Mouse (Mus musculus) right cerebral cortex, postnatal 36 days (tissue): ENCODE measurements around the gene C130074G19Rik.

Experiments used
- DNase-seq, 2 experiments: peaks; one replicate each; pipeline ENCODE4 v3.0.0; 2022; ENCODE audit warnings: low spot score in 2 of 2, mixed read lengths in 1 of 2

C130074G19Rik gene

DNA sequence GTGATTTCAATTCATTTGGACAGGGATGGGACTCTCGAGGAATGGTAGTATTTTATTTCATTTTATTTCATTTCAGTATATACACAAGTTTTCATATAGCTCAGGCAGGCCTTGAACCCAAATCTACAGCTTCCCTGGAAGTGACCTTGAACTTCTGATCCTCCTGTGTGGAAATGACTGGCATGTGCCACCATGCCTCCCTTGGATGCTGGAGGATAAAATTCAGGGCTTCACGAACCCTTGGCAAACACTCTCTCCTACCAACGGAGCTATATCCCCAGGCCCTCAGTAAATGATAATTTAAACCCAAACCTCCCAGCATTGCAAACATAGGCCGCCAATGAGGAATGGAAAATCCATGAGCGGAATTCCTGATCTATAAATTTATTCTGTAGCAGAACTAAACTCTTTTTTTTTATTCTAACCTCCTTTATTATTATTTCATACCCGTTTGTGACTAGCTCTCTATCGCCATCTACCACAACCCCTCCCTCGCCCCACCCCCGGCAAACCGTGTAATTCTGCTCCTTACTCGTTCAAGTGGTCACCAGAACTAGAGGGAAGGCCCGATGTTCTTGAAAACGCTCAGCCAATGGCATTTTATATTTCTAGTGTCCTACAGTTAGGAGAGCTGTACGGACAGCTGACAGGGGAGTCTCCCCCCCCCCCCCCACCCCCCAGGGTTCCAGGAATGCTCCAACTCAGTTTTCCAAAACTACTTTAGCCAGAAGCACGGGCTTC, 38.5 kb downstream of the C130074G19Rik start:
- DNase-seq: no peak

DNA sequence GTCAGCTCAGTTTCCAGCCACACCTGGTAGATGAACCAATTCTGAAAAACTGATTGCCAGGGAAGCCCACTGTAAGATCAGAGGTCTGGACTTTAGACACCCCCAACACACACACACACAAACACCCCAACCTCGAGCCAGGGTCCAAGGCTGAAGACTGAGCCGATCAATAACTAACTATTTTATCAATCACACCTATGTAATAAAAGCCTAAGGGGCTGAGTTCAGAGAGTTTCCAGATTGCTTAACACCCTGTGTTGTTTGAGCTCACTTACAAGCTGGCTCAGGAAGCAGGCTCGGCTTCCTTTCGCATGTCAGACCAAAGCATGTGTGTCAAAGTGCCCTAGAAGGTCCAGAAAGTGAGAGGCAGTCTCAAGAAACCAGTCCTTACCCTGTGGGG, 45.4 kb downstream of the C130074G19Rik start:
- no peak for DNase-seq

DNA sequence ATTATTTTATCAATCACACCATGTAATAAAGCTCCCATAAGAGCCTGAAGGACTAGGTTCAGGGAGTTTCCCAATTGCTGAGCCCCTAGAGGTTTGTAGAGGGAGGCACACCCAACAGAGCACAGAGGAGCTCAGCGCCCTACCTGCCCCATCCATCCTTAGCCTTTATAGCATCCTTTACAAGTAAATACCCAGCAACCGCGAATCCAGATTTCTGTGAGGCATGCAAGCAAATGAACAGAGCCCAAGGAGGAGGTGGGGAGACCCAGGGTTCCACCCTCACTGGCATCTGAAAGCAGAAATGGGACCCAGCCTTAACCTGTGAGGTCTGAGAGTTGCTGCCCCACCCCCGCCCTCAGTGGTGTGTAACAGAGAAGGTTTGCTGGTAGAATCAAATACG, 46.7 kb downstream of the C130074G19Rik start:
- DNase-seq: no peak

DNA sequence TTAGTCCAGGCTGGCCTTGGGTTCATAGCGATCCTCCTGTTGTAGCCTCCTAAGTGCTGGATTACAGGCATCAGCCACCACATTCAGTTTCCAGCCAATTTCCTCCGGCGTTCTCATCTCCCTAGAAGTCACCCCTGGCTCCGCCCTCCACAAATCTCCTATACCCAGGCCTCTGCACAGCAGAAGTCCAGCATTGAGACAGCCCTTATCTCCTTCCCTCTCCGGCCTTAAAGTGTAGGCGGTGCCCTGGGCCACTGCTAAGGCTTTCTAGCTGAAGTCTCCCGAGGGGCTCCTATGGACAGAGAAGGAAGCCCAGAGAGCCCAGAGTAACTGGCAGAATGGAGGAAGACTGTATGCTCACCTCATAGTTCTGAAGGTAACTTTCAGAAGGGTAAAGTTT, 49.5 kb downstream of the C130074G19Rik start:
- no peak for DNase-seq

DNA sequence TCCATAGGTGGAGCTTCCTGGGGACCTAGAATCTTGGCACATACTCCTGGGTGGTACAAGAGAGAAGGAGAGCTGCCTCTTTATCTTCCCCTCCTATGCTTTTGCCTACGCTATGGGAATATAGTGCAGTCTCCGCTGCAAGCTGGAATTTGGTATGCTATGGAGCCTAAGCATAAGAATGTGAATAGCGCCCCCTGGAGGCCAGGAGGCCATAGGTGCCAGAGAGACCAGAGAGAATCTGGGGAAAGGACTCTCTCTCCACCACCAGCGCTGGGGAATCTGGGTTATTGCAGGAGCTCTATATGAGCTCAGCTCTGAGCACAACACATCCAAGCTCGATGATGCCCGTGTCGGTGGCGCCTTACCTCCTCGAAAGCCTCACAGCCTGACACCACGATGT, 50.8 kb downstream of the C130074G19Rik start:
- no peak for DNase-seq

DNA sequence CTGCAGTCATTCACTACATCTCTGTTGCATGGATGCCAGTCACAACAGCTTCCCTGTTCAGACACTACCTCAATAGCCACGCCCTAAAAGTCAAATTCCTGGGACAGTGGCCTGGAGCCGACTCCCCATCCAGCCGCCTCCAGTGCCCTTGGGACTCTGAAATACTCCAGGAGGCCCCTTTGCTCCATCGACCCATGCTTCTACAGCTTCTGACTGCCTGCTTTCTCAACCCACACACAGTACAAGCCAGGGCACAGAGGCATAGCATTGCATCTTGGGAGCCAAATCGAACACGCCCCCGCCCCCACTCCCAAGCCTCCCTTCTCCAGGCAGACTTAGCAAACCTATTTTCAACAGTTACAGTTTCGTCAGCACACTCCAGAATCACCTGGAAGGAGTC, 53.1 kb downstream of the C130074G19Rik start:
- DNase-seq: no peak

DNA sequence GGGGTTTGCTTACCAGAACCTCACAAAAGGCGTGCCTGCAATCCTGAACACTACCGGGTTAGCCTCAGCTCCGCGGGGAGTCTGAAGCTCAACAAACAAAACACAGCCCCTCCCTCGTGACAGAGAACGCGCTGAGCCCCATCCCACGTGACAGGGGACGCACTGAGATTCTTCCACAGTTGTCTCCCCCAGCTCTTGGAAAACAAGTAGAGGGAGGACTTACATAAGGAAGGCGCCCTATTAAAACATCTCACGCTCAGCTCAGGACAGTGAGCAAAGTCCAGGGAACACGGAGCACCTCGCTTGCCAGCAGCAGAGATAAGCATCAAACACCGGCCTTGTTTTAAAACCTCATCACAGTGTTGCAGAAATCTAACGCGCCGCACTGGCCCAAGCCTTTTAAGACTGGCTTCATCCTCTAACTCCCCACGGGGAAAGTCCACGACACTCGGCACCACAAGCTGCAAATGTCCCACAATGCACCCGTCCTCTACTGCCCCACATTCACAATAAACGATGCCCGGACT, 55.8 kb downstream of the C130074G19Rik start:
- DNase-seq: no peak

DNA sequence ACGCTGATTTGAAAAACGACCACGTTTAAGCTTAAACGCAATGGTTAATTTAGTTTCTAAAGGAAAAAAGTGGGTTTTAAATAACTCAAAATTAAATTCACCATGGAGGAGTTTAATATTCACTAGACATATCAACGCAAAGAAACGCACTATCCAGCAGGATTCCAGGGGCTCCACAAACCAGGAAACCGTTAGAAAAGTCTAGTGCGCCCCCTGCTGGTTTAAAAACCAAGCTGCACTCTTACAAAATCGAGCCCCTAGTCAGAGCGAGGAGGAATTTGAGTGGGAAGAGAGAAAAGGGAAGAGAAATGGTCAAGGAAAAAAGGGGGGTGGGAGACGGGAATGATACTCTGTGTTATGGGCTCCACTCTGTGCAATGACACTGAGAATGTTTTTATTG, 57.9 kb downstream of the C130074G19Rik start:
- DNase-seq: no peak

DNA sequence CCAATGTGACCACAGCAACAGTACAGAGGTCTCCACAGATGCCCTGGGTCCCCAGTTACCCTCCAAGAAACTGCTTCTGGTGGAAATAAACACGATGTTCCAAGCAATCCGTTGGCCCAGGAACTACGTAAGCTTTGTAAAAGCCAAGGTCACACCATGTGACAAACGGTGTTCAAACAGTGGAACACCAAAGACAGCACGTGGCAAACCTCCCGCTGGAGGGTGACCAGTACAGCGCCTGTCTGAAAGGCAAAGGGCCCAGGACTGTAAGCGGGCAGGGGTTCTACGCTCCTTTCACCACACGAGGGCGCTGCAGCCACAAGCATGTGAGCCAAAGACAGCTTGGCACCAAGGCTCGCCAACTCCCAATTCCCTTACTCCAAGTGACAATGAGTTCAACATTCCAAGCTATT, 58.6 kb downstream of the C130074G19Rik start:
- peak; percentile 69 to 76 for DNase-seq

DNA sequence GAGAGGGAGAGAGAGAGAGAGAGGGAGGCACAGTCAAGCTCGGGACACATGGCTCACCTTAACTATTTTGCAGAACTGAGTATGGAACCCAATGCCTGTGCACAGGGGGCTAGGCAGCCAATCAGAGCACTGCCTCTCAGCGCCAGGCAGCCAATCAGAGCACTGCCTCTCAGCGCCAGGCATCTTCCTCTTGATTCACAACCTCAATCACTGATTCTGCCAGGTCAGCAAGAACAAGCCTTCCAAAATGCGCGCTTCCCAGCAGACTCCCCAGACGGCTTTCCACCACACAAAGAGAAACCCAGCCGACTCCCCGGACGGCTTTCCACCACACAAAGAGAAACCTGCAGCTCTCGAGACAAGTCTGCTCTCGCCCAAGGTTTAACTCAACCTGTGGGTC, 60.3 kb downstream of the C130074G19Rik start:
- DNase-seq: peak in 1 of 2 experiments; percentile 41
